Mouse (Mus musculus) embryonic stem cell, embryonic (primary cell): ENCODE data around the gene Mxi1.

Source experiments
- CTCF ChIA-PET, 4 experiments: fragments of 300-600 bp in 2 of 4; fragments of 350-600 bp in 2 of 4; sonication (Branson Sonifier 250); formaldehyde crosslinking; loops; one replicate each; lab custom pipeline; 2022; ENCODE audit warnings: inconsistent platforms in 2 of 4; lab: Charles Lee
- POLR2A ChIA-PET, 4 experiments: fragments of 300-600 bp in 2 of 4; fragments of 350-600 bp in 2 of 4; sonication (Branson Sonifier 250); formaldehyde crosslinking; loops; one replicate each; lab custom pipeline; 2022; ENCODE audit warnings: antibody characterized with exemption in 4 of 4, inconsistent platforms in 1 of 4; lab: Charles Lee

The Mxi1 gene

GRCm38 (mm10) chr19:53408398-53408797 lies 98.1 kb downstream of the Mxi1 start:
- ChIA-PET POLR2A (interaction anchor here in 1 of 4 experiments (1.0 kb wide), 1 partner anchor 14 kb away, joined by 5 read pairs; no protein-coding TSS in a partner anchor), CTCF (interaction anchor here in 1 of 4 experiments (1.4 kb wide), 1 partner anchor 14 kb away, joined by 4 read pairs; no protein-coding TSS in a partner anchor)

DNA sequence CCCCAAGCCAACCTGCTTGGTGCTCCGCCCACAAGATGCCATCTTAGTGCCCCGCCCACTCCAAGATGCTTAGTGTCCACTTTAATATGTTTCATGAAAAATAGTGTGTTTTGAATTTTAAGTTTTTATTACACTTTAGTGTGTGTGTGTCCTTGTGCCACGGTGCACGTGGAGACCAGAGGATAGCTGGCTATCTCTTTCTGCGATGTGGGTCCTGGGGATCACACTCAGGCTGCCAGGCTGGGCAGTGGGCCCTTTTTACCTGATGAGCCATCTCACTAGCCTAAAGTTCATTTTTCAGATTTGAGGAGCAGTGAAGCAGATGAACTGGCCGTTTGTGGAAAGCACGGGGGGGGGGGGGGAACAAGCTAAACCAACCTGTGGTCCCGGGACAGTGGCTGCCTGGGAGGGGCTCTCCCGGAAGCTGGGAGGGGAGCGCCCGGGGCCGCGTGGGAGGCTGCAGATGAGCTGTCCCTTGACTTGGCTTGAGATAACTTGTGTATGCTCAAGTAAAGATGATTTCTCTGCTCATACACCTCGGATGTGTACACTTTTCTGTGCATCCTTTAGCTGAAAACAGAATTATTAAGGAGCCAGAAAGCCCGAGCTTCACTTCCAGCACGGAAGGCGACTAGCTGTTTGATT lies 99.5 kb downstream of the Mxi1 start:
- CTCF ChIA-PET: interaction anchor here (0.6 to 2.6 kb wide), 9 partner anchors 9 to 402 kb away, joined by 3 to 15 read pairs (median 3); no protein-coding TSS in a partner anchor

GRCm38 (mm10) chr19:53412149-53412848 lies 102.0 kb downstream of the Mxi1 start:
- ChIA-PET CTCF (interaction anchor here (0.7 to 1.7 kb wide), 5 partner anchors 7 to 18 kb away, joined by 3 to 8 read pairs (median 4); no protein-coding TSS in a partner anchor), POLR2A (interaction anchor here (0.5 to 4.5 kb wide), 18 partner anchors 9 to 378 kb away, joined by 3 to 44 read pairs (median 4); partner anchors contain the start of genes Smc3 (in 2 of the 4) and Dusp5 (in 1 of the 4))

More for the DNA sequence above, 99.5 kb downstream of the Mxi1 start:
- POLR2A ChIA-PET: interaction anchor here (0.6 to 4.5 kb wide), 29 partner anchors 9 to 493 kb away, joined by 3 to 44 read pairs (median 5); partner anchors contain the start of genes Dusp5 (in 2 of the 4), Smc3 (in 2 of the 4) and Nutf2-ps1 (in 1 of the 4)

- ChIA-PET POLR2A (interaction anchor here in 2 of 4 experiments (0.6 to 4.5 kb wide), 5 partner anchors 8 to 186 kb away, joined by 3 to 30 read pairs (median 8); partner anchors contain the start of gene Smc3 (in 1 of the 2)), CTCF (interaction anchor here (0.5 to 1.7 kb wide), 4 partner anchors 11 to 205 kb away, joined by 3 to 8 read pairs (median 6); no protein-coding TSS in a partner anchor)
Measured at GRCm38 (mm10) chr19:53413617-53414380, 103.5 kb downstream of the Mxi1 start.

DNA sequence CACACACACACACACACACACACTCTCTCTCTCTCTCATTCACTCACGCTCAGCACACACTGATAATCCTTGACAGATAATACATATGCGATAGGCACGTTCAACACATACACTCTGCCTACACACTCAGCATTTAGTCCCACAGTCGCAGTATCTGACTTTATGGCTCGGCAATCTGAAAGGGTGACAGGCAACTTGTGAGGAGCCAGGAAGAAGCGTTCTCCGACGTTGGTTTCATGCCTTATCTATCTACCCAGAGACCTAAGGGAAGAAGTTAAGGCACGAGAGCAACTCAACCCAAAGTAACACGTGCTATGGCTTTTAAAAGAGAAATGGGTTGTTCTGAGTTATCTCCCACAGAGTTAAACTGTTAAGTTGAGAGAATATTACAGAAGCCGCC lies 104.3 kb downstream of the Mxi1 start:
- ChIA-PET POLR2A (interaction anchor here in 3 of 4 experiments (0.5 to 1.5 kb wide), 8 partner anchors 10 to 286 kb away, joined by 3 to 8 read pairs (median 3); partner anchors contain the start of gene Dusp5 (in 2 of the 3)), CTCF (no interaction called here)

- POLR2A ChIA-PET: interaction anchor here (0.5 to 1.5 kb wide), 11 partner anchors 10 to 490 kb away, joined by 3 to 8 read pairs (median 3); partner anchors contain the start of genes Dusp5 (in 2 of the 4) and Smc3 (in 1 of the 4)
- CTCF ChIA-PET: no interaction called here
Measured at GRCm38 (mm10) chr19:53415198-53415597, 104.9 kb downstream of the Mxi1 start.

GRCm38 (mm10) chr19:53419834-53420233 lies 109.5 kb downstream of the Mxi1 start:
- CTCF ChIA-PET: interaction anchor here (0.5 to 1.9 kb wide), 44 partner anchors 8 to 1647 kb away, joined by 3 to 15 read pairs (median 4); partner anchors contain the start of genes Dusp5 (in 2 of the 4) and Smc3 (in 2 of the 4)
- POLR2A ChIA-PET: interaction anchor here (0.6 to 3.3 kb wide), 34 partner anchors 10 to 334 kb away, joined by 3 to 27 read pairs (median 4); partner anchors contain the start of genes Smc3 (in 3 of the 4) and Dusp5 (in 2 of the 4)

GRCm38 (mm10) chr19:53420924-53421582 lies 110.7 kb downstream of the Mxi1 start:
- ChIA-PET CTCF (interaction anchor here (0.6 to 2.9 kb wide), 29 partner anchors 11 to 474 kb away, joined by 3 to 15 read pairs (median 4); partner anchors contain the start of genes Smc3 (in 3 of the 4) and Dusp5 (in 1 of the 4)), POLR2A (interaction anchor here (0.5 to 3.3 kb wide), 83 partner anchors 8 to 522 kb away, joined by 3 to 50 read pairs (median 4); partner anchors contain the start of genes Dusp5 (in 4 of the 4), Smc3 (in 3 of the 4), Mxi1 (in 1 of the 4) and Smndc1 (in 1 of the 4))

DNA sequence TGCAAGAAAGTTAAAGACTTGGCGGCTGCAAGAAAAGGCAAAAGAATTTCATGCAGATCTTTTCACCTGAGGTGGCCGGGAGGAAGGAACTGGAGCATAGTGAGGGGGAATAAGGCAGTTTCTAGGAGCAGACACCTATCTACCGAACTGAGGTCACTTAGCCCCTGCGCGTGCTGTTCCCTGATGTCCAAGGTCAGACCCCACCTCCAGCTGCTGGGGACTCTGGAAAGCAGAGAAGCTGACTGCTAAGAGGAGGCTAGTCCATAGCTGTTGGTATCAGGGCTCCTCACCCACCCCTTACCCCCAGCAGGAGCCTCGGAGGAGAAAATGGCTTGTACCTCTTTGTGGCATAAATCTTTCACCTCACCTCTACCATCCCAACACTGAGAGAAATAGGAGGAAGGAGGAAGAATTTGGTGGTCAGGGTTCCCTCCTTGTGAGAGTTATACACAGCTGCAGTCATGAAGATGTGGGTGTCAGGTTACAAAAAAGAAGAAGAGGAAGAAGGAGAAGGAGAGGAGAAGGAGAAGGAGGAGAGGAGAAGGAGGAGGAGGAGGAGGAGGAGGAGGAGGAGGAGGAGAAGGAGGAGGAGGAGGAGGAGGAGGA lies 111.4 kb downstream of the Mxi1 start:
- ChIA-PET CTCF (interaction anchor here (0.5 to 2.9 kb wide), 28 partner anchors 11 to 505 kb away, joined by 3 to 15 read pairs (median 4); partner anchors contain the start of genes Smc3 (in 3 of the 4) and Dusp5 (in 1 of the 4)), POLR2A (interaction anchor here (0.5 to 3.3 kb wide), 83 partner anchors 8 to 522 kb away, joined by 3 to 50 read pairs (median 4); partner anchors contain the start of genes Dusp5 (in 4 of the 4), Smc3 (in 3 of the 4), Mxi1 (in 1 of the 4) and Smndc1 (in 1 of the 4))

- CTCF ChIA-PET: interaction anchor here in 3 of 4 experiments (0.5 to 2.9 kb wide), 5 partner anchors 38 to 504 kb away, joined by 3 to 15 read pairs (median 4); partner anchors contain the start of gene Smc3 (in 1 of the 3)
- POLR2A ChIA-PET: interaction anchor here (0.5 to 3.3 kb wide), 27 partner anchors 11 to 305 kb away, joined by 3 to 50 read pairs (median 8); partner anchors contain the start of genes Dusp5 (in 3 of the 4) and Smc3 (in 3 of the 4)
Measured at GRCm38 (mm10) chr19:53422358-53423308, 112.3 kb downstream of the Mxi1 start.

DNA sequence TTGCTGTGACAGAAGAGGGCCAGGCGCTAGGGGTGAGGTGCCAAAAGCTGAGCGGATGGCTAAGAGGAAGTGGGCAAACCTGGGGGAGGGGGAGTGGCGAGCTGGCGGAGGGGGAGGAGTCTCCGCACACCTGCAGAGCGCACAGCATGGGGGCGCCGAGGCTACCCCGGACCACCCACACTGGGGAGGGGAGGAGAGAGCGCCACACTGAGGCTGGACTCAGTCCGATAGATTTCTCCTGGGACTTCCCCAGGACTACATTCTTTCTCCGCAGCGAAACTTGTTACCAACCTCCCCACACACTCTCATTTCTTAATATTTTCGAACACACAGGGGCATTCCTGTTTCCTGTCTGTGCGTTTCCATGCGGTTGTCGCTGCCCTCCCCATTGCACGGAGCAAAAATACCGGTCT lies 113.0 kb downstream of the Mxi1 start:
- POLR2A ChIA-PET: interaction anchor here in 3 of 4 experiments (0.5 to 3.3 kb wide), 17 partner anchors 12 to 177 kb away, joined by 3 to 50 read pairs (median 14); partner anchors contain the start of genes Smc3 (in 3 of the 3) and Dusp5 (in 2 of the 3)
- CTCF ChIA-PET: interaction anchor here in 1 of 4 experiments (1.0 to 2.9 kb wide), 2 partner anchors 37 to 176 kb away, joined by 3 to 15 read pairs; partner anchors contain the start of gene Smc3

DNA sequence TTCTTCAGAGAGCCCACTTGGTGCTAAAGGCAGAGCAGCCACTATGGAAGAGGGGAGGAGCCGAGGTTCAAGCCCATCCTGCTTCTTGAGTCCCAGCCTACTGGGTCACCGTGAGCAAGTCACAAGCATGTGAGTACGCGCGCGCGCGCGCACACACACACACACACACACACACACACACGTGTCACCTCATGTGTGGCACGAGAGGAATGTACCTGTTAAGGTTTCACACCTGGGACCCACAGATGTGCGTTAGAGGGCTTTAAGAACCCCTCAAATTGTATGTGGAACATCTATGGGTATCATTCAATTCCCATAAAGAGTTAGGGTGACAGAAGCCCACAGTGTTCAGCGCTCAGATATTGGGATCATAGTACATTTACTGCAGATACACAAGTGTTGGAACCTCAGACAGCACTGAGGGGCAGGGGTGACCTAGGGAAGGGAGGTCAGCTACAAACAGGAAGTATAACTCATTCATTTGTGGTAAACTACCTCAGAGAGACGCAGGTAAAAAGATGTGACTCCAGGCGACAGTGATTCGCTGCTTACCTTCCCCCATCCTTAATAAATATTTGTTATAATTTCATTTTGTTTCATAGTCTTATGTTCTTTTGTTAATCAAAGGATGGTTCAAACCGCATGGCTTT lies 113.6 kb downstream of the Mxi1 start:
- ChIA-PET CTCF (interaction anchor here in 1 of 4 experiments (0.5 to 2.9 kb wide), 3 partner anchors 37 to 317 kb away, joined by 3 to 15 read pairs (median 3); partner anchors contain the start of gene Smc3), POLR2A (interaction anchor here in 3 of 4 experiments (0.9 to 3.3 kb wide), 13 partner anchors 23 to 176 kb away, joined by 3 to 50 read pairs (median 7); partner anchors contain the start of genes Dusp5 (in 1 of the 3) and Smc3 (in 1 of the 3))

DNA sequence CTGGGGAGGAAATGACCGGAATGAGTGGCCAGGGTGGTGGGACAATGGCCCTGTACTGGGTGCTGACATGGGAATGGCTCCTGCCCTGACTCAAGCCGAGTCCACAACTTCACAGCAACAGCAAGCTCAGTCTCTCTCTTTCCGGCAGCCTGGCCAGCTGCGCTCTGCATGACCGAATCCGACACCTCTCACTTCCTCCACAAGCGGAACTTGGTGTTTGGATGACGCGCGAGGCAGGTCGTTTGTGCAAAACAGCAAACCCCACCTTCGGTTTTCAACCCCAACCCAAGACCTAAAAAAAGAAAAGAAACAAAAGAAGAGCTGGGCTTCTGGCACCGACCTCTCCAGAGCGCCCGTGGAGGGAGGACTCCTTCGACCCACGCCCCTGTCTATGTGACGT lies 114.3 kb downstream of the Mxi1 start:
- CTCF ChIA-PET: interaction anchor here in 1 of 4 experiments (0.5 to 0.7 kb wide), 2 partner anchors 30 to 318 kb away, joined by 3 to 4 read pairs; no protein-coding TSS in a partner anchor
- POLR2A ChIA-PET: interaction anchor here in 3 of 4 experiments (0.6 to 3.7 kb wide), 8 partner anchors 24 to 175 kb away, joined by 3 to 17 read pairs (median 4); partner anchors contain the start of gene Dusp5 (in 1 of the 3)
